Mouse (Mus musculus): Measurements from ENCODE around the gene Adssl1. TPM values are rescaled to one million over a fixed set of nuclear protein-coding genes. Genes with fewer than 3 reads are reported as not detected.

Adssl1 gene
- not detected in 2 replicates for polyA plus RNA-seq (2012)

GRCm38 (mm10) chr12:112619686-112620353 lies at the start of gene Adssl1:
Adssl1 (plus strand) TSS chr12:112620045.
- TF ChIP-seq GATA1 (IDR thresholded peaks at IDR 0.05; ENCODE audit: low read length): no peak

- no peak for TF ChIP-seq GATA1 (IDR thresholded peaks at IDR 0.05; ENCODE audit: low read length)
Observed at GRCm38 (mm10) chr12:112570160-112570559, 49.7 kb upstream of the Adssl1 start.

DNA sequence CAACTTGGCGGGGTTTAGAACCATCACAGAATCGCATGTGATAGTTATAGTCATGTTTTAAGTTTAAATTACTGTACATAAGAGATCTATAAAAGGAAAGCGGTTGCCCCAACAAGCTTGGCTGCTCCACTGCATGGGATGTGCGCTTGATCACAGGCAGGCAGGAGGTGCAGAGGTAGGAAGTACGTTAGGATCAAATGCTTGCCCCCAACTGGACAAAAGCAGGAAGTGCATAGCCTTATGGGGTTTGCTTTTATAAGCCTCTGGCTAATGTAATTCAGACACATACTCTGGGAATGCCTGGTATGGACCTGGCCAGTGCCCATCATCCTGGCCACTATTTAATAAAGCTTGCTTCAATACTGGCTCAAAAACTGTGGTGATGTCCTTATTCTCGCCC lies 48.8 kb upstream of the Adssl1 start:
- no peak for TF ChIP-seq GATA1 (IDR thresholded peaks at IDR 0.05; ENCODE audit: low read length)

DNA sequence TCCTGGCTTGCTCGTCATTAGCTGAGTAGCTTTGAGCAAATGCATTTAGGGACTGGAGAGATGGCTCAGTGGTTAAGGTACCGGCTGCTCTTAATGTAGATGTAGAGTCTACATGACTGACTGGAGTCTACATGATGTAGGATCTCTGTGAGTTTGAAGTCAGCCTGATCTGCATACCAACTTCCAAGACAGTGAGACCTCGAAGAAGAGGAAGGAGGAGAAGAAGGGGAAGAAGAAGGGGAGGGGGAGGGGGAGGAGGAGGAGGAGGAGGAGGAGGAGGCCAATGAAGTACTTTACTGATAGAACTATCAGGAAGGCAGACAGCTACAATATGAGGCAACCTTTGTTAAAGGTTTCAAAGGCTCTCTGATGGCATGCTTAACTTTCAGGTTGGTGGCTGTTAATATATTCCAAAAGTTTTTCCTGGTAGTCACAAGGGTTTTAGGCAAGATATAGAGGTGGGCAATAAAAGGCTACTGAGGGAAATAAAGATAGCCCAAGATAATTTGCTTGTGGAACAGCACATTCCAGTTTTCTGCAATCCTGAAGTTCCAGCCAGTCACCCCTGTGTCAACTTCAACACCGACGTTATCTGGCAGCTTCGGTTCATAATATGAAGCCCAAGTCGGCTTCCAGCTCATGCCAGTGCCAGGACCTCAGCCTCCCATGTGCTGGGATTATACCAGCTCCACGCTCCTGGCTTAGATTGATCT lies 44.4 kb upstream of the Adssl1 start:
- TF ChIP-seq GATA1 (IDR thresholded peaks at IDR 0.05; ENCODE audit: low read length): no peak

- TF ChIP-seq GATA1 (IDR thresholded peaks at IDR 0.05; ENCODE audit: low read length): no peak
Observed at GRCm38 (mm10) chr12:112576341-112576740, 43.5 kb upstream of the Adssl1 start.

- TF ChIP-seq GATA1 (IDR thresholded peaks at IDR 0.05; ENCODE audit: low read length): no peak
Observed at GRCm38 (mm10) chr12:112576749-112577148, 43.1 kb upstream of the Adssl1 start.

GRCm38 (mm10) chr12:112578296-112579090 lies 41.4 kb upstream of the Adssl1 start:
- TF ChIP-seq GATA1 (IDR thresholded peaks at IDR 0.05; ENCODE audit: low read length): no peak

DNA sequence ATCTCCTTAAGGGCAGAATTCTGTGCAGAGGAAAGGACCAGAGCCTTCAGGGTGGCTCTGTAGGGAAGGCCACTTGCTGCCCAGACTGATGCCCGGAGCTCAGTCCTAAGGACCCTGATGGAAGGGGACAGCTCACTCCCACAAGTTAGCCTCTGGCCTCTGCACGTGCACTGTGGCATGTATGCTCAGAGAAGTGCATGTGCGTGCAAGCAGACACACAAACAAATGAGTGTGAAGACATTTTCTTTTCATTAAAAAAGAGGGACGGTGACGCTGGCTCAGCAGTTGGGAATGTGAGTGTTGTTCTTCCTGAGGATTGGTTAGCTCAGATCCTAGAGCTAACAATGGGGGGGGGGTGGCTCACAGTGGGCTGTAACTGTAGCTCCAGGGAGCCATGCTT lies 40.4 kb upstream of the Adssl1 start:
- no peak for TF ChIP-seq GATA1 (IDR thresholded peaks at IDR 0.05; ENCODE audit: low read length)

GRCm38 (mm10) chr12:112579926-112580325 lies 39.9 kb upstream of the Adssl1 start:
- TF ChIP-seq GATA1 (IDR thresholded peaks at IDR 0.05; ENCODE audit: low read length): no peak

GRCm38 (mm10) chr12:112581113-112581512 lies 38.7 kb upstream of the Adssl1 start:
- no peak for TF ChIP-seq GATA1 (IDR thresholded peaks at IDR 0.05; ENCODE audit: low read length)

GRCm38 (mm10) chr12:112584954-112585353 lies 34.9 kb upstream of the Adssl1 start:
- TF ChIP-seq GATA1 (IDR thresholded peaks at IDR 0.05; ENCODE audit: low read length): no peak

GRCm38 (mm10) chr12:112585924-112586538 lies 33.8 kb upstream of the Adssl1 start:
- TF ChIP-seq GATA1 (IDR thresholded peaks at IDR 0.05; ENCODE audit: low read length): no peak

DNA sequence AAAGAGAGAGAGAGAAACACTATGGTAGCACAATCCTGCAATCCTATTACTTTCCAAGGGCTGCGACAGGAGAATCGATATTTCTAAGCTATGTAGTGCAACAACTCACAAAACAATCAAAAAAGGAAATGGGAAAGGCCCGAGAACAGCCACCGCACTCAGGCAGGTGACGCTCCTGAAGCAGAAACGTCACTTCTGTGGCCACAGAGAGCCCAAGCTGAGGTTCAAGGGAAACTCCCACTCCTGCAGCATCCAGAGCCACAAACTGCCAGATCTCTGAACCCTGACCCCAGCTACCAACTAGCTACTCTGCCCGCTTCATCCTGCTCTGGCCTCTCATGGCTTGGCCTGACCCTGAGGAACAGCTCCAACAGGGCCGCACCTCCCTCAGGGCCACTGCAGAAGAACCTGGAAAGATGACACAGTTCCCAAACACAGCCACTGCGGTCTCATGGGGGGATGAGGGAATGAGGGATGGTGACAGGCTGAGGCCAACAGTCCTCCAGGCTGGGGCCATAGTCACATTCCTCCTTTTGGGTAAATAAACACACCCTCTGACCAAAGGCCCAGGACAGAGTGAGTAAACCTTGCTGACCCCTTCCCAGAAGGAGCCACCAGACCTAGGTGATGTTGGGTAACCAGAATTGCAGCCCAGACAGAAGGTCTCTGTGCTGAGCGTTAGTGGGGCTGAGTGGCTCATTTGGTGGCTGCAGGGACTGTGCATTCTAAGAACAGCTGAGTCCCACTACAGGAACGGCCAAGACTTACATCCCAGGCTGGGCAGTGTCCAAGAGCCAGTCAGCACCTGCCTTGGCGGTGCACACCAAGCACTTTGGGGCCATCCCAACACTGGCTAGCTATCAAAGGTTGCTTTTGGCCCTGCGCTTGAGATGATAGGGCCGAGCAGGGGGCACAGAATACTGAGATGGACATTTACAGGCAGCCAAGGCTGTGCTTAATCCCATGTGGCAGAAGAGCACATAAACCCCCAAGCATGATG lies 32.4 kb upstream of the Adssl1 start:
- no peak for TF ChIP-seq GATA1 (IDR thresholded peaks at IDR 0.05; ENCODE audit: low read length)

DNA sequence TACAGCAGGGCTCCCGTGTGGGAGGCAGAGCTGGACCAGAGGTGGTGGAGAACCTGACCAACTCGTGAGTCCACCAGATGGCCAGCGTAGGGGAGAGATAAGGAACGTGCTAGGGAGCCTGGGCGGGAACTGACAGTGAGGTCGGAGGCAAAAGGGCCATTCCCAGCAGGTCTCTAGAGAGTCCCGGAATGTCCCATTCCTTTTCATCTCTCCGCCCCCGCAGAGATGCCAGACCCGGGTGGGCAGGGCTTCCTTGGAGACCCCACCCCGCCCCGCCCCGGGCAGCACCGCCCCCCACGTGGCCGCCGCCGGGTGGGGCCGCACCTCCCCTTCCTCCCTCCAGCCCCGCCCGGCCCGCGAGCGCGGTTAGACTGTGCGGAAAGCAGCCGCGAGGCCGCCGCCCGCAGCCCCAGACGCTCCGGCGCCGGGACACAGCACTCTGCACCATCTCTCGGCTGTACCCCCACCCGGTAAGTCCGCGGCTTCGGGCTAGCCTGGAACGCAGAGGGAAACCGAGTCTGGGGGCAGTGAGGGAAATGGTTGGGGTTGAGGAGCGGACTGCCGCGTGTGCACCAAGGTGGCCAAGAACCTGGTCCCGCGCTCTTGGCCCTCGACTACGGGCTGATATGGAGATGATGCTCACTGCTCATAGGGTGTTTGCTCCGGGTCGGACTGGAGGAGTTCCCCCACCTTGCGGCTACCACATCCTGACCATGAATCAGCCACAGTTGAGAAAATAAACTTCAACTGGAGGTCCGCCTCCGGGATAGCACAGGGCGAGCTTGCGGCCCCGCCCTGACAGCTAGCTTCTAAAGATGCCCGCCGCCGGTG lies 31.2 kb upstream of the Adssl1 start, which contains the start of gene Inf2:
Gene Inf2 (plus strand): TSS at position 359 of the 831 bp plus-strand sequence.
- no peak for TF ChIP-seq GATA1 (IDR thresholded peaks at IDR 0.05; ENCODE audit: low read length)

Measured in G1E-ER4 (cell line).